Mouse (Mus musculus) forebrain, embryonic 11.5 days (tissue): ENCODE results near the gene Ppp2r5d. TPM values are rescaled to one million over a fixed set of nuclear protein-coding genes. Genes with fewer than 3 reads are reported as not detected.

Experiments
- ATAC-seq: fragments of 200-750 bp; cut with Nextera tagmentation; replicated peaks from 2 replicates; pipeline ENCODE4 v1.8.0; 2017; ENCODE audit warnings: moderate TSS enrichment; ENCODE audit not compliant: low FRiP score
- DNase-seq: peaks from one replicate; pipeline ENCODE4 v3.0.0-alpha.2; 2017; ENCODE audit warnings: low spot score
- H3K27ac ChIP-seq: fragments of 300-500 bp; sonication (generic); 2 replicates; pipeline ENCODE4 v1.5.1; 2014; ENCODE audit warnings: low read depth, low read length
- H3K27me3 ChIP-seq: fragments of 300-500 bp; sonication (generic); 2 replicates; pipeline ENCODE4 v1.6.1; 2014; ENCODE audit warnings: mild to moderate bottlenecking, low read length, mixed read lengths; ENCODE audit not compliant: control insufficient read depth, insufficient read depth
- H3K36me3 ChIP-seq: fragments of 300-500 bp; sonication (generic); 2 replicates; pipeline ENCODE4 v1.6.1; 2014; ENCODE audit warnings: mild to moderate bottlenecking, low read length, moderate library complexity, mixed read lengths; ENCODE audit not compliant: control insufficient read depth, insufficient read depth
- H3K4me1 ChIP-seq: fragments of 300-500 bp; sonication (generic); replicated peaks from 2 replicates; pipeline ENCODE4 v1.6.1; 2014; ENCODE audit warnings: low read length, mixed read lengths; ENCODE audit not compliant: control insufficient read depth, insufficient read depth
- H3K4me2 ChIP-seq: fragments of 300-500 bp; sonication (generic); 2 replicates; pipeline ENCODE4 v1.6.1; 2014; ENCODE audit warnings: low read depth, mild to moderate bottlenecking, low read length, moderate library complexity, mixed read lengths; ENCODE audit not compliant: severe bottlenecking
- H3K4me3 ChIP-seq: fragments of 300-500 bp; sonication (generic); 2 replicates; pipeline ENCODE4 v1.5.1; 2014; ENCODE audit warnings: low read depth, low read length
- H3K9ac ChIP-seq: fragments of 300-500 bp; sonication (generic); 2 replicates; pipeline ENCODE4 v1.6.1; 2014; ENCODE audit warnings: low read length
- H3K9me3 ChIP-seq: fragments of 300-500 bp; sonication (generic); 2 replicates; pipeline ENCODE4 v1.6.1; 2016; ENCODE audit warnings: low read length, mixed read lengths; ENCODE audit not compliant: control insufficient read depth
- WGBS: fragments of 180-500 bp; shearing (Covaris S2); extraction: QIAGEN DNeasy Blood & Tissue Kit; methylation state at CpG from one replicate; pipeline ENCODE4 v1.1.7; 2014; 5-methylcytosine and 5-hydroxymethylcytosine counted together
- polyA plus RNA-seq: library from polyadenylated mRNA; unstranded; fragments of >200 nt; fragmentation: Nextera tagmentation; extraction: Ambion mirVana; gene quantifications from 2 replicates; pipeline ENCODE4 v1.2.1, GENCODE M21; 2014

The Ppp2r5d gene
- polyA plus RNA-seq, 1 experiment from 2014 or later: 140 TPM

DNA sequence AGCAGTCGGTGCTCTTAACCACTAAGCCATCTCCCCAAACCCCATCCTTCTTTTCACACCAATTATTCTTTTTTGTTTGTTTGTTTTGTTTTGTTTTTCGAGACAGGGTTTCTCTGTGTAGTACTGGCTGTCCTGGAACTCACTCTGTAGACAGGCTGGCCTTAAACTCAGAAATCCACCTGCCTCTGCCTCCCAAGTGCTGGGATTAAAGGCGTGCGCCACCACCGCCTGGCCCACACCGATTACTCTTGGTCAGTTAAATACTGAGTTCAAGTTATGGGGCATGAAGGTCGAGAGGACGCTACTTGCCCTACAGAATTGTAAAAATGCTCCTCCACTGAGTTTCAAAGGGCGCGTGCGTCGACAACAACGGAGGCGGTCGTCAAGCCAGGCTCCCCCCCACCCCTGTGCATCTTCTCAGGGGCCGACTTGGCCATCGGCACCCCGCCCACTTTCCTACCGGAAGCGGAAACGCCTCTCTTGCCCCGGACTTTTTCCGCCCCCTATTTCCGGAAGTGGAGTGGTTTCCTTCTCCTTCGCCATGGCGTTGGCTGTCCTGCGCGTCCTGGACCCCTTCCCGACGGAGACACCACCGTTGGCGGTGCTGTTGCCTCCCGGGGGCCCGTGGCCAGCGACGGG, 6.2 kb upstream of the Ppp2r5d start, which contains the start of gene Pex6:
Gene Pex6 (plus strand): TSS at position 505 of the 639 bp plus-strand sequence.
- Histone ChIP-seq H3K9ac (peak within 1 kb of the TSS; percentile 83), H3K9me3 (no peaks in the 10 kb centered on the region), H3K4me2 (peak within 1 kb of the TSS; percentile 100), H3K36me3 (no peaks in the 10 kb centered on the region; the same call in 1 of the 2 replicates), H3K4me3 (peak within 1 kb of the TSS; percentile 98), H3K4me1 (peaks cover 9% of the 10 kb centered on the region), H3K27me3 (no peaks in the 10 kb centered on the region), H3K27ac (no peak within 1 kb of the TSS)
- WGBS: 11% methylated on average over 36 of the region's 36 CpGs
- peak; percentile 85 for ATAC-seq
- DNase-seq: peak; percentile 93

DNA sequence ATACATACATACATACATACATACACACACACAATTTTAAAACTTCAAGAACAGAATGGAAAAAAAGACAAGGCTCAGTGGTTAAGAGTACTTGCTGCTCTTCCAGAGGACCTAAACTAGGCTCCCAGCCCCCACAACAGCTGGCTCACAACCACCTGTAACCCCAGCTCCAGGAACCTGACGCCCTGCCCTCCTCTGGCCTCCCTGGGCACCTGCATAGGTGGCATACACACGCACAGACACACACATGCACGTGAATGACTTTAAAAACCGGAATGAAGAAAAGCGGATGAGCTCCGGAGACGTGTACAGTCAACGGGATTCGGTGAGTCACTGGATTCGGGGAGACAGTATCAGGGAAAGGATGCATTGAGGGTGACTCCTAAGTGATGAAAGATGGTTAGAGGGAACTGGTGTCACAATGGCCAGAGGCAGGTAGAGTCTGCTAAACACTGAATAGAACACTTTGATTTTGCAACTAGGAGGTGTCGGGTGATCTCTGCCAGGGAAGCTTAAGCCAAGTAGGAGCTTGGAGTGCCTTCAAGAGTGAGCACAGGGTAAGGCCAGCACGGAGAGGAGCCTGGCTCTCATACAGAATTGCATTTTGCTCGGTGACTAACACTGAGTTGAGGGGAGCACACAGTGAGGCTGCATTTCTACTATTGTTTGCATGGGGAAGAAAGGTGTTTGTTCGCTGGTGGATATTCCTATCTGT, 1.6 kb upstream of the Ppp2r5d start:
- DNase-seq (no peak), ATAC-seq (no peak)
- no peak overlapping the region for H3K4me2 ChIP-seq
- 92% methylated on average over 14 of the region's 14 CpGs for WGBS
- H3K4me3 ChIP-seq: no peak overlapping the region
- H3K36me3 ChIP-seq: no peaks in the 10 kb centered on the region
- no peaks in the 10 kb centered on the region for H3K27me3 ChIP-seq
- H3K9me3 ChIP-seq: no peaks in the 10 kb centered on the region
- H3K27ac ChIP-seq: no peak overlapping the region
- H3K4me1 ChIP-seq: peaks cover 21% of the 10 kb centered on the region
- no peak overlapping the region for H3K9ac ChIP-seq

GRCm38 (mm10) chr17:46703971-46704886, 682 bp downstream of the Ppp2r5d start:
- peak overlapping the region; percentile 58 for H3K4me2 ChIP-seq

DNA sequence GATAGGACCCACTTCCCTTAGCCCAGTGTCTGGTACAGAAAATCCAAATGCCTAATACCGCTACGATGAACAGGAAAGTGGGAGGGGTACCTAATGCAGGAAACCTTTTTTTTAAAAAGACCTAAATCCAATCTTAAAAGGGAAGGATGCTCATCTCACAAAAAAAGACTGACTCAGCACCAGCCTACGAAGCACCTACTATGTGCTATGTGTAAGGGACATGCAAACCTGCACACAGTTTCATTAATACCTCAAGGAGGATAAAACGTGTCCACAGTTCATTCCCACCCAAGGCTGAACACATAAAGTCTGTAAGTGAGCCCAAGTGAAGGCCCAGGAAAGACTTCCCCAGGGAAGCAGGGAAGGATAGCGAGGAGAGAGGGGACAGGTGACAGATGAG, 2.4 kb downstream of the Ppp2r5d start:
- Histone ChIP-seq H3K4me3 (no peak overlapping the region), H3K9me3 (no peaks in the 10 kb centered on the region), H3K4me2 (peak overlapping the region; percentile 58; the same call in 1 of the 2 replicates), H3K27ac (no peak overlapping the region), H3K4me1 (peaks cover 21% of the 10 kb centered on the region), H3K36me3 (no peaks in the 10 kb centered on the region; the same call in 1 of the 2 replicates), H3K27me3 (no peaks in the 10 kb centered on the region), H3K9ac (peak overlapping the region; percentile 92; the same call in 1 of the 2 replicates)
- WGBS: 90% methylated on average over 5 of the region's 5 CpGs
- ATAC-seq (no peak), DNase-seq (no peak)

More at GRCm38 (mm10) chr17:46703971-46704886, 682 bp downstream of the Ppp2r5d start:
- 4% methylated on average over 32 of the region's 41 CpGs for WGBS
- DNase-seq: no peak
- Histone ChIP-seq H3K27ac (peak overlapping the region; percentile 80), H3K36me3 (no peaks in the 10 kb centered on the region; the same call in 1 of the 2 replicates), H3K9ac (peak overlapping the region; percentile 92), H3K9me3 (no peaks in the 10 kb centered on the region), H3K4me3 (peak overlapping the region; percentile 90), H3K27me3 (no peaks in the 10 kb centered on the region), H3K4me1 (peaks cover 21% of the 10 kb centered on the region)
- peak; percentile 75 for ATAC-seq

DNA sequence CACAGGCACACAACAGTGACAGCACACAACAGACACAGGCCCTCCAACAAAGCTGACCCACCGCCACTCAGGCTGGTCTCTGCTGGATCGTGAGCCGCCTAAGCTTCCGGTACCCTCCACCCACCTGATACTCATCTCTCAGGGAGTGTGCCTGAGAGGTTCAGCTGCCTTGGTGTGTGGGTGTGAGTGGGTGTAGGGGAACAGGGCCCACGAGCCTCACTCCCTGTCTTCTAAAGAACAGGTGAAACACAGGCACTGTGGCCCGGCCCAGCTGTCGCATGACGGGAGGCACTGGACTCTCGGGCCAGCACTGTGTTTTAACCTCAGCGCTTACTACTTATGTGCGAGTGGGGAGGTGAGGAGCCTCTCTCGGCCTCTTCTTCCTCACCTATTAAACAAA, 2.8 kb downstream of the Ppp2r5d start:
- Histone ChIP-seq H3K27me3 (no peaks in the 10 kb centered on the region), H3K9me3 (no peaks in the 10 kb centered on the region), H3K27ac (no peak overlapping the region), H3K4me3 (no peak overlapping the region), H3K9ac (no peak overlapping the region), H3K4me1 (peaks cover 21% of the 10 kb centered on the region), H3K36me3 (no peaks in the 10 kb centered on the region; the same call in 1 of the 2 replicates), H3K4me2 (no peak overlapping the region)
- 92% methylated on average over 12 of the region's 12 CpGs for WGBS
- no peak for DNase-seq
- no peak for ATAC-seq

GRCm38 (mm10) chr17:46701489-46701888, 3.4 kb downstream of the Ppp2r5d start:
- DNase-seq (no peak), ATAC-seq (no peak)
- H3K27ac ChIP-seq: no peak overlapping the region
- 87% methylated on average over 12 of the region's 12 CpGs for WGBS
- no peak overlapping the region for H3K4me2 ChIP-seq
- no peak overlapping the region for H3K9ac ChIP-seq
- H3K9me3 ChIP-seq: no peaks in the 10 kb centered on the region
- peaks cover 21% of the 10 kb centered on the region for H3K4me1 ChIP-seq
- no peak overlapping the region for H3K4me3 ChIP-seq
- no peaks in the 10 kb centered on the region for H3K27me3 ChIP-seq
- H3K36me3 ChIP-seq: no peaks in the 10 kb centered on the region; the same call in 1 of the 2 replicates

GRCm38 (mm10) chr17:46699912-46700311, 5.0 kb downstream of the Ppp2r5d start:
- H3K9me3 ChIP-seq: no peaks in the 10 kb centered on the region
- no peaks in the 10 kb centered on the region for H3K27me3 ChIP-seq
- H3K4me1 ChIP-seq: peaks cover 16% of the 10 kb centered on the region
- no peak overlapping the region for H3K4me2 ChIP-seq
- no peak overlapping the region for H3K9ac ChIP-seq
- no peak for DNase-seq
- H3K4me3 ChIP-seq: no peak overlapping the region
- WGBS: 86% methylated on average over 3 of the region's 3 CpGs
- no peak for ATAC-seq
- no peak overlapping the region for H3K27ac ChIP-seq
- no peaks in the 10 kb centered on the region; the same call in 1 of the 2 replicates for H3K36me3 ChIP-seq

DNA sequence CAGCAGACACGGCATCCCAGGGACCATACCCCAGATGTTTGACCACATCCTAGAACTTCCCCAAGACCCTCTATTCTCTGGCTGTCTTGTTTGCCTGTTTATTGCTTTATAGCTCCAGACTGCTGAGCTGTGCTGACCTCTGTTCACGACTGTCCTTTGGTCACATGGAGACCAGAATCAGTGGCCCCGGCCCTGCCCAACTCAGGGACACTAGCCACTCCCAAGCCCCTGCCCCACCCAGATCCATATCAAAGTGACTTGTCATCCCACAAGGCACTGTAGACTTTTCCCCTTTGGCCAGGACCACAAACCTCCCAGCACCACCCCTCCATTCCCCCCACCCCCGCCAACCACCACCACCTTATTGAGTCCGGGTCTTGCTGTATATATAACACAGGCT, 5.7 kb downstream of the Ppp2r5d start:
- H3K27me3 ChIP-seq: no peaks in the 10 kb centered on the region
- H3K36me3 ChIP-seq: no peaks in the 10 kb centered on the region; the same call in 1 of the 2 replicates
- peaks cover 16% of the 10 kb centered on the region for H3K4me1 ChIP-seq
- H3K9ac ChIP-seq: no peak overlapping the region
- DNase-seq (no peak), ATAC-seq (no peak)
- WGBS: 92% methylated on average over 5 of the region's 5 CpGs
- no peak overlapping the region for H3K4me2 ChIP-seq
- H3K27ac ChIP-seq: no peak overlapping the region
- no peaks in the 10 kb centered on the region for H3K9me3 ChIP-seq
- H3K4me3 ChIP-seq: no peak overlapping the region
